Mouse (Mus musculus) effector memory CD4-positive, alpha-beta T cell, adult 7 months (primary cell): ENCODE data around the gene Pfn5. TPM values are rescaled to one million over a fixed set of nuclear protein-coding genes. Genes with fewer than 3 reads are reported as not detected.

ENCODE experiments used
- polyA plus RNA-seq: library from polyadenylated mRNA; unstranded; fragments of 100-300 nt; shearing (Covaris generic); gene quantifications from one replicate; pipeline ENCODE4 v1.2.1, GENCODE M21; 2017

Pfn5 gene
- not detected for polyA plus RNA-seq

GRCm38 (mm10) chrX:95557887-95558286 lies at the start of gene Pfn5, which contains the start of gene Asb12:
TSS of gene Pfn5 (plus strand) at chrX:95558104.
TSS of gene Asb12 (minus strand) at chrX:95557987.

Other genes with a start within 250 kb of the Pfn5 start
- gene Amer1, start 113.2 kb upstream of the Pfn5 start, polyA plus RNA-seq = 1.4 TPM
- not detected for gene Asb12, start 117 bp upstream of the Pfn5 start, polyA plus RNA-seq
- 2.1 TPM for gene Zc4h2, start 100.4 kb downstream of the Pfn5 start, polyA plus RNA-seq
- gene Zc3h12b, start 153.6 kb downstream of the Pfn5 start, polyA plus RNA-seq = 0.84 TPM